Comparison of ENCODE assay signal across 9 mouse cellular contexts in the genomic region with DNA sequence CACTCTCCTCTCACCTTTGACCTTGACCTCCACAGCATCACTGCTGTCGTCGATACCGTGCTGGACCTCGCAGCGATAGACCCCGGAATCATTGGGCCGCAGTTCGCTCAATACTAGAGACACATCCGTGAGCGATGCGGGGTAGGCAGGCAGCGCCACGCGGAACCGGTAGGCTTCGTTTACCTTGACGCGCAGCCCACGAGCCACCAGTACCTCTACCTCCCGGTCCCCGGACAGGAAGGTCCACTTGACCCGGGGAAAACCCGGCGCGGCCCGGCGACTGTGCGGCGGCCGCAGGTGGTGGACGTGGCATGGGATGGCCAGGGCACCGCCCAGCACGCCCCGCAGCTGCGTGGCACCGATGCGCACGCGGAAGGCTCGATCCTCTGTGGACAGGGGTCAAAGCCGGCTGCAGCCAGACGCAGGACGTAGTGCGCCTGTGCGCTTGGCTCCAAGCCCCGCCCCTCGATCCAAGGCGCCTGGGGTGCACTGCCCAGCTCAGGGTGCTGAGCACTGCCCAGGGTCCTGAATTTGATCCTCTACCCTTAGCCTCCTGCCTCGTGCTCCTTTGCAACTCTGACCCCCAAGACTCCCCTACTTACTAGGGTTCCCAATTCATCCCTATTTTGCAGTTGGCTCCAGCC. TPM values are rescaled to one million over a fixed set of nuclear protein-coding genes. Genes with fewer than 3 reads are reported as not detected.
DNase-seq lines count a peak whose midpoint lies in the region; ATAC-seq and TF ChIP-seq lines count a peak whose summit lies in the region.
"Had no signal": no experiment of that assay in that cellular context is flagged by ENCODE, and none has a peak within 500 bp of the region (broad histone marks: within the 10 kb centered on the region; RNA-seq: fewer than 3 reads in every experiment).

No protein-coding gene starts in this region.

- H3K27me3 ChIP-seq in cerebellum, adult 2 months (ENCODE audit: control insufficient read depth, insufficient read depth, low read length): peaks cover 4% of the 10 kb centered on the region; the same call in 1 of the 2 replicates
- H3K27me3 ChIP-seq in limb, embryonic 11.5 days (ENCODE audit: control insufficient read depth, insufficient read depth, low read length): peaks cover 90% of the 10 kb centered on the region
- peaks cover 94% of the 10 kb centered on the region for H3K27me3 ChIP-seq in midbrain, embryonic 15.5 days (replicated peaks)

- TF ChIP-seq CTCF in cerebellum, adult 2 months (IDR thresholded peaks at IDR 0.05; ENCODE audit: borderline replicate concordance, insufficient read depth, low read depth, low read length): no peak

- WGBS in cerebellum, adult 2 months: 6% methylated on average over 49 of the region's 49 CpGs
- under 1% methylated on average over 49 of the region's 49 CpGs for WGBS in limb, embryonic 11.5 days
- WGBS in midbrain, embryonic 15.5 days: under 1% methylated on average over 48 of the region's 49 CpGs

- peak overlapping the region; percentile 55 for H3K4me2 ChIP-seq in limb, embryonic 11.5 days (ENCODE audit: low read depth, severe bottlenecking)
- H3K4me2 ChIP-seq in midbrain, embryonic 15.5 days: peak overlapping the region; percentile 70

- no peaks in the 10 kb centered on the region; the same call in 1 of the 2 replicates for H3K4me1 ChIP-seq in cerebellum, adult 2 months (ENCODE audit: control insufficient read depth, insufficient read depth, low read length)
- peaks cover 0 to 14% of the 10 kb centered on the region in 2 experiments; a peak in 2 of 4 replicates for H3K4me1 ChIP-seq in ES-E14 (ENCODE audit: control insufficient read depth in 2 of 2, insufficient read depth in 2 of 2, low read length in 2 of 2, poor library complexity in 1 of 2)
- peaks cover 13% of the 10 kb centered on the region; the same call in 1 of the 2 replicates for H3K4me1 ChIP-seq in limb, embryonic 11.5 days (ENCODE audit: control insufficient read depth, insufficient read depth, low read length)
- peaks cover 31% of the 10 kb centered on the region for H3K4me1 ChIP-seq in midbrain, embryonic 15.5 days

- peak overlapping the region; percentile 44 for H3K4me3 ChIP-seq in cerebellum, adult 2 months (replicated peaks; ENCODE audit: insufficient read depth, low read depth, low read length)
- H3K4me3 ChIP-seq in ES-E14 (ENCODE audit: insufficient read depth in 1 of 2, low read depth in 1 of 2, low read length in 2 of 2, poor library complexity in 1 of 2, severe bottlenecking in 1 of 2): peak overlapping the region; percentile 52 to 56; a peak in 3 of 4 replicates
- peak overlapping the region; percentile 26 for H3K4me3 ChIP-seq in limb, embryonic 11.5 days (ENCODE audit: low read depth, low read length)
- H3K4me3 ChIP-seq in midbrain, embryonic 15.5 days: peak overlapping the region; percentile 38

- no peak for TF ChIP-seq POLR2A in cerebellum, adult 2 months (IDR thresholded peaks at IDR 0.05; ENCODE audit: borderline replicate concordance, insufficient read depth, low read length)

- no peaks in the 10 kb centered on the region for H3K9me3 ChIP-seq in ES-E14 (ENCODE audit: control insufficient read depth, insufficient read depth, low read depth, low read length)
- no peaks in the 10 kb centered on the region for H3K9me3 ChIP-seq in limb, embryonic 11.5 days (ENCODE audit: control insufficient read depth, low read length)
- H3K9me3 ChIP-seq in midbrain, embryonic 15.5 days: no peaks in the 10 kb centered on the region

- no peaks in the 10 kb centered on the region for H3K36me3 ChIP-seq in ES-E14 (ENCODE audit: control insufficient read depth, insufficient read depth, low read length, poor library complexity, severe bottlenecking)
- no peaks in the 10 kb centered on the region for H3K36me3 ChIP-seq in limb, embryonic 11.5 days (ENCODE audit: control insufficient read depth, insufficient read depth, low read length)
- H3K36me3 ChIP-seq in midbrain, embryonic 15.5 days (replicated peaks): no peaks in the 10 kb centered on the region

- peak overlapping the region; percentile 1; the same call in 1 of the 2 replicates for H3K9ac ChIP-seq in ES-E14 (ENCODE audit: insufficient read depth, low read depth, low read length, poor library complexity, severe bottlenecking)
- H3K9ac ChIP-seq in limb, embryonic 11.5 days (ENCODE audit: low read length): no peak overlapping the region
- peak overlapping the region; percentile 34 for H3K9ac ChIP-seq in midbrain, embryonic 15.5 days

- H3K27ac ChIP-seq in cerebellum, adult 2 months (ENCODE audit: insufficient read depth, low read length): no peak overlapping the region
- H3K27ac ChIP-seq in ES-E14 (ENCODE audit: insufficient read depth, low read depth, low read length, poor library complexity, severe bottlenecking): no peak overlapping the region
- H3K27ac ChIP-seq in limb, embryonic 11.5 days (replicated peaks; ENCODE audit: low read depth, low read length): no peak overlapping the region
- H3K27ac ChIP-seq in midbrain, embryonic 15.5 days: no peak overlapping the region

- peak in 1 of 2 experiments; percentile 16 for DNase-seq in cerebellum, adult 2 months
- DNase-seq in cerebellum, adult 9-10 months: no peak
- peak; percentile 68 for DNase-seq in ES-E14 (ENCODE audit: low read depth, low spot score)
- peak; percentile 43 for DNase-seq in limb, embryonic 11.5 days (ENCODE audit: low spot score)
- no peak for DNase-seq in thymus, postnatal 36 days
- DNase-seq in thymus, postnatal 25 days: no peak

- in situ Hi-C loops in ES-E14 (cut with MboI; ENCODE audit: low sequenced_read_pairs in 2 of 2, unreplicated experiment in 2 of 2): no loop called here

- peak; percentile 44 for ATAC-seq in granulocyte monocyte progenitor cell, adult 5-6 weeks (replicated peaks; ENCODE audit: poor library complexity, severe bottlenecking)
- ATAC-seq in limb, embryonic 11.5 days (ENCODE audit: insufficient number of reproducible peaks, low FRiP score, low TSS enrichment, low read depth): no peak
- no peak for ATAC-seq in midbrain, embryonic 15.5 days (replicated peaks)

TF ChIP-seq in ES-E14, 5 proteins besides CTCF, POLR2A, EP300 and RAD21:
- no peak for TF ChIP-seq MAFK (IDR thresholded peaks at IDR 0.05; ENCODE audit: insufficient read depth, low read depth, low read length)

RNA-seq across cellular contexts. Expression of a gene that starts 2.9 kb away (rescaled TPM):
- polyA plus RNA-seq in cerebellum, adult 2 months (2012; rRNA removed): 357 and 400 TPM in 2 replicates
- total RNA-seq in ES-E14 (2012; rRNA removed): 1.4 and 2.6 TPM in 2 replicates
- not detected in 2 replicates for total RNA-seq in granulocyte monocyte progenitor cell, adult 5-6 weeks (2014; fragmentation: Nextera tagmentation)
- not detected in 2 replicates for total RNA-seq in granulocyte monocyte progenitor cell, adult 5-6 weeks (2017)
- polyA plus RNA-seq in limb, embryonic 11.5 days (2014; fragmentation: Nextera tagmentation; extraction: Ambion mirVana): not detected in 2 replicates
- 53.4 and 62.8 TPM in 2 replicates for polyA plus RNA-seq in midbrain, embryonic 15.5 days (2015; fragmentation: Nextera tagmentation; extraction: Ambion mirVana)
- polyA plus RNA-seq: spleen, adult 2 months had no signal

RNA-seq across cellular contexts. Expression of a gene that starts 26.2 kb away (rescaled TPM):
- 2.7 and 3.4 TPM in 2 replicates for polyA plus RNA-seq in cerebellum, adult 2 months (2012; rRNA removed)
- total RNA-seq in ES-E14 (2012; rRNA removed): 22.3 and 29.4 TPM in 2 replicates
- total RNA-seq in granulocyte monocyte progenitor cell, adult 5-6 weeks (2014; fragmentation: Nextera tagmentation): not detected in 2 replicates
- 0.05 TPM in 1 of 2 replicates, not detected in the other for total RNA-seq in granulocyte monocyte progenitor cell, adult 5-6 weeks (2017)
- 7.9 and 8.8 TPM in 2 replicates for polyA plus RNA-seq in limb, embryonic 11.5 days (2014; fragmentation: Nextera tagmentation; extraction: Ambion mirVana)
- polyA plus RNA-seq in midbrain, embryonic 15.5 days (2015; fragmentation: Nextera tagmentation; extraction: Ambion mirVana): 33.0 and 40.7 TPM in 2 replicates

RNA-seq across cellular contexts. Expression of a gene that starts 30.3 kb away (rescaled TPM):
- polyA plus RNA-seq in cerebellum, adult 2 months (2012; rRNA removed): 103 and 112 TPM in 2 replicates
- not detected in 2 replicates for total RNA-seq in ES-E14 (2012; rRNA removed)
- total RNA-seq in granulocyte monocyte progenitor cell, adult 5-6 weeks (2014; fragmentation: Nextera tagmentation): not detected in 2 replicates
- not detected in 2 replicates for total RNA-seq in granulocyte monocyte progenitor cell, adult 5-6 weeks (2017)
- polyA plus RNA-seq in limb, embryonic 11.5 days (2014; fragmentation: Nextera tagmentation; extraction: Ambion mirVana): 0.44 TPM in 1 of 2 replicates, not detected in the other
- polyA plus RNA-seq in midbrain, embryonic 15.5 days (2015; fragmentation: Nextera tagmentation; extraction: Ambion mirVana): 0.71 and 0.82 TPM in 2 replicates
- polyA plus RNA-seq: spleen, adult 2 months had no signal

RNA-seq across cellular contexts. Expression of a gene that starts 45.8 kb away (rescaled TPM):
- polyA plus RNA-seq in cerebellum, adult 2 months (2012; rRNA removed): 11.4 and 14.4 TPM in 2 replicates
- total RNA-seq in ES-E14 (2012; rRNA removed): 33.5 and 37.9 TPM in 2 replicates
- total RNA-seq in granulocyte monocyte progenitor cell, adult 5-6 weeks (2014; fragmentation: Nextera tagmentation): 45.8 and 50.5 TPM in 2 replicates
- 39.6 and 40.8 TPM in 2 replicates for total RNA-seq in granulocyte monocyte progenitor cell, adult 5-6 weeks (2017)
- 36.9 and 44.1 TPM in 2 replicates for polyA plus RNA-seq in limb, embryonic 11.5 days (2014; fragmentation: Nextera tagmentation; extraction: Ambion mirVana)
- 32.0 and 35.3 TPM in 2 replicates for polyA plus RNA-seq in midbrain, embryonic 15.5 days (2015; fragmentation: Nextera tagmentation; extraction: Ambion mirVana)

RNA-seq across cellular contexts. Expression of a gene that starts 48.6 kb away (rescaled TPM):
- 3.5 and 5.0 TPM in 2 replicates for polyA plus RNA-seq in cerebellum, adult 2 months (2012; rRNA removed)
- 9.4 and 19.7 TPM in 2 replicates for total RNA-seq in ES-E14 (2012; rRNA removed)
- total RNA-seq in granulocyte monocyte progenitor cell, adult 5-6 weeks (2014; fragmentation: Nextera tagmentation): not detected in 2 replicates
- total RNA-seq in granulocyte monocyte progenitor cell, adult 5-6 weeks (2017): not detected in 2 replicates
- polyA plus RNA-seq in limb, embryonic 11.5 days (2014; fragmentation: Nextera tagmentation; extraction: Ambion mirVana): 796 and 836 TPM in 2 replicates
- 44.8 and 52.1 TPM in 2 replicates for polyA plus RNA-seq in midbrain, embryonic 15.5 days (2015; fragmentation: Nextera tagmentation; extraction: Ambion mirVana)

Comparison
In these comparisons a context has a peak if more than half of its experiments do, and no peak if none do; other contexts are left out.
1. DNase-seq: peak in ES-E14 (single experiment) and limb, embryonic 11.5 days (single experiment); none in cerebellum, adult 9-10 months (single experiment), thymus, postnatal 36 days (0 of 2) and thymus, postnatal 25 days (single experiment).
2. RNA of a gene that starts 2.9 kb away (polyA plus RNA-seq): 357 to 400 TPM in cerebellum, adult 2 months and 53.4 to 62.8 TPM in midbrain, embryonic 15.5 days; not detected in limb, embryonic 11.5 days; every median in the first group is over 10 times any median in the second.
3. RNA of a gene that starts 30.3 kb away (polyA plus RNA-seq): 103 to 112 TPM in cerebellum, adult 2 months; 0.71 to 0.82 TPM in midbrain, embryonic 15.5 days and 0.44 TPM in limb, embryonic 11.5 days; every median in the first group is over 10 times any median in the second.
4. Peak in every context shown above with its lines, with median percentiles within 50 percentile points of each other: H3K4me3 ChIP-seq.